Mouse (Mus musculus) E14TG2a.4 (cell line): Measurements from ENCODE around the gene Olfr1418.
A peak's percentile ranks its signal among the peaks of the same experiment; 100 is the strongest.

Source experiments
- H3K27me3 ChIP-seq: 2 replicates; pipeline ENCODE4 v1.6.1; 2014; ENCODE audit warnings: low read length, control low read depth; ENCODE audit not compliant: insufficient read depth
- H3K36me3 ChIP-seq: 2 replicates; pipeline ENCODE4 v1.6.1; 2014; ENCODE audit warnings: low read length, control low read depth; ENCODE audit not compliant: insufficient read depth
- H3K4me1 ChIP-seq: replicated peaks from 2 replicates; pipeline ENCODE4 v1.6.1; 2014; ENCODE audit warnings: low read depth, low read length, control low read depth
- H3K4me3 ChIP-seq: replicated peaks from 2 replicates; pipeline ENCODE4 v1.5.1; 2014; ENCODE audit warnings: mild to moderate bottlenecking, low read length
- H3K9me3 ChIP-seq: 2 replicates; pipeline ENCODE4 v1.6.1; 2014; ENCODE audit warnings: low read length, control low read depth
- CTCF ChIP-seq: conservative IDR thresholded peaks from 2 replicates; pipeline ENCODE4 v1.5.1; 2014; ENCODE audit warnings: low read length
- NANOG ChIP-seq: IDR thresholded peaks from 2 replicates; pipeline ENCODE4 v1.6.1; 2014; ENCODE audit warnings: borderline replicate concordance, low read length, mixed read lengths
- POU5F1 ChIP-seq: IDR thresholded peaks from 2 replicates; pipeline ENCODE4 v1.6.1; 2014; ENCODE audit warnings: low read length, borderline replicate concordance

Gene Olfr1418

GRCm38 (mm10) chr19:11807251-11807650, 53.6 kb downstream of the Olfr1418 start:
- no peak for TF ChIP-seq POU5F1
- TF ChIP-seq CTCF: no peak
- TF ChIP-seq NANOG: peak; percentile 85
- peak overlapping the region; percentile 21; the same call in 1 of the 2 replicates for H3K4me3 ChIP-seq
- H3K36me3 ChIP-seq: peaks cover 45% of the 10 kb centered on the region
- peaks cover 98% of the 10 kb centered on the region for H3K4me1 ChIP-seq
- H3K9me3 ChIP-seq: no peaks in the 10 kb centered on the region
- H3K27me3 ChIP-seq: no peaks in the 10 kb centered on the region

DNA sequence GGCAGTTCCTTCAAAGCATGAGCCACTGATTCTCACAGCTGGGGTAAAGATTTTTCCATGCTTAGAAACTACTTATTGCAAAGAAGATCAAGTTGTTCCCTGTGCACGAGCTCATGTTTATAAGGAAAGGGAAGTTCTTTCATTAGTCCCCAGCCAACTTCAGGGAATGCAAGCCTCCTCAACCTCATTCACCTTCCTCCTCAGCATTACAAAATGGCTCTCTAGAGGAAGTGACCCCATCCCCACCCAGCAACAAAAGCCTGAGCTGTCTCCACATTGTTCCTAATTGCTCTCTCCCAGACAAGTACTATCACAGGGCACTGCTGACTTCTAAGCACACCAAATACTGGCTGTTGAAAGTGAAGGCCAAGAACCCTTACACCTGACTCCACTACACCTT, 56.4 kb downstream of the Olfr1418 start:
- H3K4me3 ChIP-seq: no peak overlapping the region; the same call in 1 of the 2 replicates
- H3K4me1 ChIP-seq: peaks cover 77% of the 10 kb centered on the region
- H3K9me3 ChIP-seq: no peaks in the 10 kb centered on the region
- H3K27me3 ChIP-seq: no peaks in the 10 kb centered on the region
- TF ChIP-seq CTCF (no peak), POU5F1 (no peak), NANOG (no peak)
- H3K36me3 ChIP-seq: peaks cover 35% of the 10 kb centered on the region
